Mouse (Mus musculus) forebrain, postnatal 0 days (tissue): ENCODE data around the gene Zbtb20. TPM values are rescaled to one million over a fixed set of nuclear protein-coding genes. Genes with fewer than 3 reads are reported as not detected.

Experiments
- ATAC-seq: fragments of 200-750 bp; cut with Nextera tagmentation; 2 replicates; pipeline ENCODE4 v1.8.0; 2017; ENCODE audit warnings: mild to moderate bottlenecking, moderate library complexity
- DNase-seq: peaks from one replicate; pipeline ENCODE4 v3.0.0-alpha.2; 2015
- H3K27ac ChIP-seq: fragments of 300-500 bp; sonication (generic); 2 replicates; pipeline ENCODE4 v1.5.1; 2014; ENCODE audit warnings: low read depth, mild to moderate bottlenecking, antibody characterized with exemption, low read length, moderate library complexity, mixed read lengths
- H3K27me3 ChIP-seq: fragments of 300-500 bp; sonication (generic); 2 replicates; pipeline ENCODE4 v1.6.1; 2014; ENCODE audit warnings: mild to moderate bottlenecking, low read length, mixed read lengths; ENCODE audit not compliant: insufficient read depth
- H3K36me3 ChIP-seq: fragments of 300-500 bp; sonication (generic); 2 replicates; pipeline ENCODE4 v1.6.1; 2014; ENCODE audit warnings: mild to moderate bottlenecking, moderate library complexity; ENCODE audit not compliant: insufficient read depth
- H3K4me1 ChIP-seq: fragments of 300-500 bp; sonication (generic); 2 replicates; pipeline ENCODE4 v1.6.1; 2014; ENCODE audit warnings: antibody characterized with exemption; ENCODE audit not compliant: insufficient read depth
- H3K4me2 ChIP-seq: fragments of 300-500 bp; sonication (generic); 2 replicates; pipeline ENCODE4 v1.6.1; 2014; ENCODE audit warnings: low read depth, mild to moderate bottlenecking, moderate library complexity
- H3K4me3 ChIP-seq: fragments of 300-500 bp; sonication (generic); 2 replicates; pipeline ENCODE4 v1.5.1; 2014; ENCODE audit warnings: low read depth, low read length, mixed read lengths
- H3K9ac ChIP-seq: fragments of 300-500 bp; sonication (generic); 2 replicates; pipeline ENCODE4 v1.6.1; 2014; ENCODE audit warnings: mild to moderate bottlenecking
- H3K9me3 ChIP-seq: fragments of 300-500 bp; sonication (generic); 2 replicates; pipeline ENCODE4 v1.6.1; 2016; ENCODE audit warnings: low read length
- CTCF ChIP-seq: sonication (generic); IDR thresholded peaks from 2 replicates; pipeline ENCODE4 v1.5.1; 2016; ENCODE audit warnings: antibody characterized with exemption, control low read depth, low read depth
- WGBS: fragments of 180-500 bp; shearing (Covaris S2); extraction: QIAGEN DNeasy Blood & Tissue Kit; methylation state at CpG from one replicate; pipeline ENCODE4 v1.1.7; 2014; 5-methylcytosine and 5-hydroxymethylcytosine counted together
- polyA plus RNA-seq: library from polyadenylated mRNA; unstranded; fragments of >200 nt; fragmentation: Nextera tagmentation; extraction: Ambion mirVana; gene quantifications from 2 replicates; pipeline ENCODE4 v1.2.1, GENCODE M21; 2015
- total RNA-seq: library from RNA; depleted of rRNA; stranded (reverse); fragments of >200 nt; gene quantifications from 2 replicates; pipeline ENCODE4 v1.2.3, GENCODE M21; 2014

Zbtb20 gene
- total and polyA plus RNA-seq, 2 experiments from 2014 or later: 63.4 to 90.9 TPM

DNA sequence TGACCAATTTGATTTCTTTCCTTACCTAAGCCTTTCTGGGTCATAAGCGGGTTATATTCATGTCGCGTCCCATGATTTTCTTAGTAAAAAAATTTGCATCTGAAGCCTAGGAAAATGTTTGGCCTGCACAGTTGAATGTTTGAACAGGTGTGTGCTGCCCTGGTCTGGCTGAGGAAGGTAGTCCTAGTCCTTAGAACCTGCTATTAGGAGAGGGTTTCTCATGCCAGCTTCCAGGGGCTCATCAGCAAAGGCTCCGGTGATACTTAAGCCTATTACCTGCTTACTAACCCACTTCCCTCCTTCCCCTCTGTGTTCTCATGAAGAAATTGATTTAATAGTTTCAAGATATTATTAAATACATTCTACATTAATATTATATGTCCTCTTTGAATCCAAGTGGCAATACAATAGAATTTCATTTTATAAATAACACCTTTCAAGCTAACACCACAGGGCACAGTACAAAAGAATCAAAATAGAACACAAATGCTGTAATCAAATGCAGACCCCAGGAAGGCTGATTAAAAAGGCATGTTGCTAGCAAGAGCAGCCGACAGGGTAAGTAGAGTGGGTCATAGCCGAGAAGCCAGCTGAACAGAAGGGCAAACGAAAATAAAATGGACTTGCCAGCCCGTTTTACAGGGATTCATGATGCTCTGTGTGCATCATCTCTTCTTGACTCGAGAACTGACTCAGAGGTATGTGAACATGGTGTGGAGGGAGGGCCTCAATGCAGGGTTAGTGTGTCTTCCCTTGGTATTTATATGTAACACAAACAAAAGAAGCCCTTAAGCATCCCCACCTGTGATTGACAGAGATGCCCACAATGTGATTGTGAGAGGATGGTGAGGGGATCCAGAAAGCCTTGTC, 480.3 kb downstream of the Zbtb20 start:
- Histone ChIP-seq H3K4me1 (no peaks in the 10 kb centered on the region), H3K4me2 (no peak overlapping the region), H3K9me3 (no peaks in the 10 kb centered on the region), H3K27ac (no peak overlapping the region), H3K27me3 (no peaks in the 10 kb centered on the region), H3K36me3 (no peaks in the 10 kb centered on the region), H3K9ac (no peak overlapping the region), H3K4me3 (no peak overlapping the region)
- DNase-seq (no peak), ATAC-seq (no peak)
- WGBS: 68% methylated on average over 9 of the region's 9 CpGs
- TF ChIP-seq CTCF: no peak

DNA sequence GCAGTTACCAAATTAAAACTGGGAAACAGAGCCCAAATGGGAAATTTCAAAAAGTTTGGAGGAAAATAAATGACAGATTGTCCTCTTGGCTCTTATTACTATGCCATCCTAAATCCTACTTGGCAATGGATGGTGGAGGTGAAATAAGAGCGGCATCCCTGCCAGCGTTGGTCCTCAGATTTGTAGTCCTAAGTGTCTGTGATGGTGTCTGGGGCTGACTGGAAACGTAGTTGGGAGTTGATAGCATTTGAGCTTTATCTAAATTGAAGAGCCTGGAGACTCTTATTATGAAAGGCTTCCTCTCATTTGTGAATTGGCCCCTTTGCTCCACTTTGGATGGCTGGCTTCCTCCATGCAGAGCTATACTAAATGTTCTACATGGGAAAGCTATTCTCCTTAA, 483.9 kb downstream of the Zbtb20 start:
- WGBS: 67% methylated on average over 3 of the region's 3 CpGs
- Histone ChIP-seq H3K27me3 (no peaks in the 10 kb centered on the region), H3K9me3 (no peaks in the 10 kb centered on the region), H3K9ac (no peak overlapping the region), H3K4me2 (no peak overlapping the region), H3K4me3 (no peak overlapping the region), H3K27ac (no peak overlapping the region), H3K36me3 (no peaks in the 10 kb centered on the region), H3K4me1 (0 out of 2 replicates have a peak, but pooled peaks cover 5% of the 10 kb centered on the region)
- ATAC-seq: no peak
- no peak for TF ChIP-seq CTCF
- no peak for DNase-seq

DNA sequence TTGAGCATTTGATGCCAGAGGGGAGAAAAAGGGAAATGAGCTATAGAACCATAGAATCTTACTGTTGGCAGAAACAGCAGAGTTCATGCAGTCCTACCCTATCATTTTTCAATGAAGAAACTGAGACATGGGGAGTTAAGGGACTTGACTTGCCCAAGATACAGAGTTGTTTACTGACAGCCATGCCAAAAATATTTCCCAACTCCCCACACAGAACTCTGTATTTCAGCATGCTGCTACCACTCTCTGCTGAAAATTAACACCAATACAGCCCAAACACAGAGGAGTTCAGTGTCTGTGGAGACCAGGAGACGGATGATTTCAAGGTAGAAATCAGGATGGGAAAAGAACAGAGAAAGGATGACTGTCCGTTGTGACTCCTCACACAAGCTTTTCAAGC, 484.4 kb downstream of the Zbtb20 start:
- H3K4me1 ChIP-seq: 0 out of 2 replicates have a peak, but pooled peaks cover 5% of the 10 kb centered on the region
- no peak for ATAC-seq
- DNase-seq: no peak
- no peaks in the 10 kb centered on the region for H3K27me3 ChIP-seq
- H3K4me2 ChIP-seq: no peak overlapping the region
- H3K9ac ChIP-seq: no peak overlapping the region
- no peak for TF ChIP-seq CTCF
- H3K9me3 ChIP-seq: no peaks in the 10 kb centered on the region
- WGBS: 91% methylated on average over 2 of the region's 2 CpGs
- no peak overlapping the region for H3K4me3 ChIP-seq
- no peak overlapping the region for H3K27ac ChIP-seq
- no peaks in the 10 kb centered on the region for H3K36me3 ChIP-seq

DNA sequence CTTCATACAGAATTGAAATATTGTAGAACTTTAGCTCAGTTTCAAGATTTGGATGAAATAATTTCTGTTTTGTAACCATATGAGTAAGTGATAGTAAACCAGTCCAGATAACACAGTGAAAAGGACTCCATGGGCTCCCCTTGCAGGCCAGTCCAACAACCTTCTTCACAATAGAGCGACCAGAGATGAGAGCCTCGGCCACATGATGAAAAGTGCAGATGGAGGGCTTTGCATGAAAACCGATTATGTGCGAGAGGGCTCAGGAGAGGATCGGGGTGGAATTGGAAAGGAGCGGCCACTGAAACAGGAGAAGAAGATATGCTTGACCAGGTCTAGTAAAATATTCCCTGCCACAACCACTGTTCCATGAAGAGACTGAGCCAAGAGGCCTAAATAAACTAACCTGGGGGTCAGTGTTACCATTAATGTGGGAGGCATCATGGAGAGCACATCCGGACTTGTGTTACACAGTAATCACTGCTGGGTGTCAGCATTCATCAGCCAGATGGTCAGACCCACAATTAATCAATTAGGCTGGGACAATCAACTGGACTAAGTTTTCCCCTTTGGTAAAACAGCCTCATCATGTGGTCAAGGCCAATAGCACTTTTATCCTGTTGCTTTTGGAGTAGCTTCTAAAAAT, 485.3 kb downstream of the Zbtb20 start:
- TF ChIP-seq CTCF: no peak
- DNase-seq (no peak), ATAC-seq (no peak)
- H3K4me2 ChIP-seq: no peak overlapping the region
- no peak overlapping the region for H3K4me3 ChIP-seq
- H3K36me3 ChIP-seq: no peaks in the 10 kb centered on the region
- H3K27ac ChIP-seq: no peak overlapping the region
- H3K4me1 ChIP-seq: 0 out of 2 replicates have a peak, but pooled peaks cover 5% of the 10 kb centered on the region
- no peak overlapping the region for H3K9ac ChIP-seq
- WGBS: 87% methylated on average over 7 of the region's 7 CpGs
- H3K9me3 ChIP-seq: no peaks in the 10 kb centered on the region
- H3K27me3 ChIP-seq: no peaks in the 10 kb centered on the region

DNA sequence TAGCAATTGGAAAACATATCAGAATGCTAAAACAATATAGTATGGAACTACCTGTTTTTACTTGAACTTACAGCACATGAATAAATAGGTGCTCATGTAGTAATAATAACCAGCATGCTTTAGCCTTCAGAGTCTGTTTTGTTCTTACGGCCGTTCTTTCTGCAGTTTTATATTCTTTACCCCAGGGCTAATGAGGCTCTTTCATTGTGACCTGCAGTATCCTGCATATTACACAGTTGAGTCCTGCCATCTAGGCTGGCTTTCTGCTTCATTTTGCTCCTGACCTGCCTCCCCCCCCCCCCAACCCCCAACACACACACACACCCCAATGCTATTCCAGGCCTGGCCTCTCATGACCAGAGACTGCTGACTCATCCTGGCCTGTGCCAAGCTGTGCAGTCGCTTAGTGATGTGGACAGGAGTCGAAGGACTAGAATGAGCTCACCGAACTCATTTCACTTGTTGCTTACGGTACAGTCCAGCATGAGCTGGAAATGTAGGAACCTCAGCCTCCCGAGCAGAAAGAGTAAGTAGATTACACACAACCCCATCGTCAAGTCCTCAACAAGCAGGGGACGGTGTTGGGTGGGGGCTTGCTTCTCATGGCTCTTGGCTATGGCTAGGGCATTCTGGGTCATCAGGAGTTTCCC, 487.1 kb downstream of the Zbtb20 start:
- H3K36me3 ChIP-seq: no peaks in the 10 kb centered on the region
- H3K4me1 ChIP-seq: 0 out of 2 replicates have a peak, but pooled peaks cover 5% of the 10 kb centered on the region
- H3K4me3 ChIP-seq: no peak overlapping the region
- DNase-seq (no peak), ATAC-seq (peak; percentile 62)
- H3K9ac ChIP-seq: no peak overlapping the region
- H3K9me3 ChIP-seq: no peaks in the 10 kb centered on the region
- no peak for TF ChIP-seq CTCF
- H3K27ac ChIP-seq: 0 out of 2 replicates have a peak overlapping the region, but pooled peaks have one; percentile 40
- whole genome bisulfite sequencing: 56% methylated on average over 9 of the region's 9 CpGs
- H3K27me3 ChIP-seq: no peaks in the 10 kb centered on the region
- no peak overlapping the region for H3K4me2 ChIP-seq

DNA sequence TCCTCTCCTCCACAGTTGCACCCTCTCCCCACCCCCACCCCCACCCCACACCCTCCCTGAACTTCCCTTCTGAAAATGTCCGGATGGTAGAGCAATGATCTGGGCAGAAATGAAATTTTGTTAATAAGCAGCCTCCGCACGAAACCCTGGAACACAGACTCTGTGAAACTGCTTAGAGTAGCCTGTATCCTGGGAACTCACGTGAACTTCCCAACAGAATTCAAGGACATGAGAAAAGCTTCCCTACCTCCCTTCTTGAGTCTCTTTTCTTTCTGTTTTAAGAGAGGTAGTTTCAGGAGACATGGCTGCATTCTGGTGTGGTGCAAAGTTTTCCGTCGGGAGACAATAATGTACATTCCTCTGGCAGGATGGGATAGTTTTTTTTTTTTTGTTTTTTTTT, 487.6 kb downstream of the Zbtb20 start:
- H3K4me2 ChIP-seq: no peak overlapping the region
- H3K27ac ChIP-seq: peak overlapping the region; percentile 40; the same call in 1 of the 2 replicates
- H3K4me1 ChIP-seq: 0 out of 2 replicates have a peak, but pooled peaks cover 5% of the 10 kb centered on the region
- H3K9ac ChIP-seq: no peak overlapping the region
- 59% methylated on average over 6 of the region's 6 CpGs for WGBS
- ATAC-seq (no peak), DNase-seq (no peak)
- no peak overlapping the region for H3K4me3 ChIP-seq
- TF ChIP-seq CTCF: no peak
- no peaks in the 10 kb centered on the region for H3K9me3 ChIP-seq
- H3K36me3 ChIP-seq: no peaks in the 10 kb centered on the region
- H3K27me3 ChIP-seq: no peaks in the 10 kb centered on the region
